Mouse (Mus musculus): Measurements from ENCODE around the gene Pnma1. TPM values are rescaled to one million over a fixed set of nuclear protein-coding genes. Genes with fewer than 3 reads are reported as not detected.

Pnma1 gene
- total and polyA plus RNA-seq, 2 experiments from 2014 or later: 12.0 to 13.9 TPM

DNA sequence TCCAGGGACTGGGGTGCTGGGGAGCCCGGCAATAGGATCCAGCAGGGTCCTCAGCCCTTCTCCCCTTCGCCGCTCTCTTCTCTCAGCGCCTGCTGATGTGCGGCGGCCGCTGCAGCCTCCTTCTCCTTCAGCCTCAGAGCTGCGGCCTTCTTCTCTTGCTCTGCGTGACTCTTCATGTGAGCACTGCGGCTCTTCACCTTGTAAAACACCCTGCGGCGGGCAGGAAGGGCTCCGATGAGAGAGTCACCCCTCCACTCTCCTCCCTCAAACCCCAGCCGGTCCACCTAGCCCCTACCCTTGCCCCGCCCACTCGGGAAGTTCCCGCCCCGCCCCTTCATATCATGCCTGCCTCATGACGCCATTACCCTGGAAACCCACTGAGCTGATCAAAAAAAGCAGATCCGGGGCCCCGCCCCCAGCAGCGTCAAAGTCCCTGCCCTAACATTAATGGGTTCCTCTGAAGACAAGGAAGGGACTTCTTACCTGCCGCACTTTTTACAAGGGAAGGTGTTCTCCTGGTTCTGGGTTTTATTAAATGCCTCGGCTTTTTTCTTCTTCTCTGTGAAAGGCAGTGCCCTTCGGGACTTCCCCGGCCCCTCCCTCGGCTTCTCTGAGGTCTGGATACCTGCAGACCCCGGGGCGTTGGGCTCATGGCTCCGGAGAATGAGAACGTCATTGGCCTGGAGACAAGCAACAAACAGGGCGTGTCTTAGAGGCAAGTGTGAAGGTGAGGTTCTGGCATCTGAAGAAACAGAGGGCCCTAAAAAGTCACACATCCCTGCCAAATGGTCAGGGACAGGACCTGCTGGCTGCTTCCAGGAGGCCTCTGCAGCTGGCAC is 4.3 kb upstream of the Pnma1 start:
- H3K4me3 ChIP-seq (ENCODE audit: low read depth, low read length): no peak overlapping the region
- H3K27ac ChIP-seq (ENCODE audit: low read depth, low read length): no peak overlapping the region
- peaks cover 34% of the 10 kb centered on the region; the same call in 1 of the 2 replicates for H3K36me3 ChIP-seq (ENCODE audit: insufficient read depth)
- no peak for DNase-seq
- no peaks in the 10 kb centered on the region for H3K27me3 ChIP-seq (ENCODE audit: insufficient read depth, low read length)
- no peaks in the 10 kb centered on the region for H3K9me3 ChIP-seq (ENCODE audit: low read length)
- no peak overlapping the region for H3K4me2 ChIP-seq (ENCODE audit: low read depth)
- 73% methylated on average over 32 of the region's 32 CpGs for WGBS
- no peak for ATAC-seq
- no peaks in the 10 kb centered on the region for H3K4me1 ChIP-seq (ENCODE audit: insufficient read depth)
- no peak for TF ChIP-seq CTCF (IDR thresholded peaks at IDR 0.05; ENCODE audit: low read depth)
- H3K9ac ChIP-seq: no peak overlapping the region

DNA sequence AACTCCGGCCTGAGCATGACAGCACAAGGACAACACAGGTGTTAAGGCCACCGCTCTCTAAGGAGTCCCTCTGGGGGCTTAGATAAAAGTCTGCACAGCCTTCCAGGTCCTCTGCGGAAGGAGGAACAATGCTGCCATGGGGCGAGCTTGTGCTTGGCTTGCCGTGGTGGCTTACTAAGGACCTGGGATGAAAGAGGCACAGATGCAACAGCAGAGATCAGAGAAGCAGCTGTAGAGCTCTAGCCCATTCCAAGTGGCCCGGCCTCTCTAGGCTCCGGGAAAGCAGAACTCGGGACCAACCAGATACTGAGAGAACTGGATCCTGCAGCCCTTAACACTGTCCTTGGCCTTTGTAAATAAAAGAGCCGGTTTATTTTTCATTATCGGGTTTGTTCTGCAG is 3.6 kb upstream of the Pnma1 start:
- Histone ChIP-seq H3K9ac (no peak overlapping the region), H3K4me3 (ENCODE audit: low read depth, low read length) (no peak overlapping the region), H3K9me3 (ENCODE audit: low read length) (no peaks in the 10 kb centered on the region), H3K4me1 (ENCODE audit: insufficient read depth) (no peaks in the 10 kb centered on the region), H3K27me3 (ENCODE audit: insufficient read depth, low read length) (no peaks in the 10 kb centered on the region), H3K4me2 (ENCODE audit: low read depth) (no peak overlapping the region), H3K27ac (ENCODE audit: low read depth, low read length) (no peak overlapping the region), H3K36me3 (ENCODE audit: insufficient read depth) (peaks cover 31% of the 10 kb centered on the region; the same call in 1 of the 2 replicates)
- no peak for DNase-seq
- ATAC-seq: no peak
- TF ChIP-seq CTCF (IDR thresholded peaks at IDR 0.05; ENCODE audit: low read depth): no peak
- 87% methylated on average over 10 of the region's 10 CpGs for WGBS

GRCm38 (mm10) chr12:84150976-84151375 is 2.7 kb upstream of the Pnma1 start:
- DNase-seq (no peak), ATAC-seq (no peak)
- Histone ChIP-seq H3K27me3 (ENCODE audit: insufficient read depth, low read length) (no peaks in the 10 kb centered on the region), H3K36me3 (ENCODE audit: insufficient read depth) (peaks cover 24% of the 10 kb centered on the region; the same call in 1 of the 2 replicates), H3K4me2 (ENCODE audit: low read depth) (no peak overlapping the region), H3K27ac (ENCODE audit: low read depth, low read length) (no peak overlapping the region), H3K9me3 (ENCODE audit: low read length) (no peaks in the 10 kb centered on the region), H3K9ac (no peak overlapping the region), H3K4me1 (ENCODE audit: insufficient read depth) (no peaks in the 10 kb centered on the region), H3K4me3 (ENCODE audit: low read depth, low read length) (no peak overlapping the region)
- no peak for TF ChIP-seq CTCF (IDR thresholded peaks at IDR 0.05; ENCODE audit: low read depth)
- WGBS: 67% methylated on average over 6 of the region's 6 CpGs

GRCm38 (mm10) chr12:84149971-84150370 is 1.7 kb upstream of the Pnma1 start:
- Histone ChIP-seq H3K36me3 (ENCODE audit: insufficient read depth) (peaks cover 15% of the 10 kb centered on the region; the same call in 1 of the 2 replicates), H3K27ac (ENCODE audit: low read depth, low read length) (0 out of 2 replicates have a peak overlapping the region, but pooled peaks have one; percentile 29), H3K4me1 (ENCODE audit: insufficient read depth) (no peaks in the 10 kb centered on the region), H3K4me2 (ENCODE audit: low read depth) (no peak overlapping the region), H3K27me3 (ENCODE audit: insufficient read depth, low read length) (no peaks in the 10 kb centered on the region), H3K4me3 (ENCODE audit: low read depth, low read length) (no peak overlapping the region), H3K9ac (no peak overlapping the region), H3K9me3 (ENCODE audit: low read length) (no peaks in the 10 kb centered on the region)
- ATAC-seq: no peak
- no peak for TF ChIP-seq CTCF (IDR thresholded peaks at IDR 0.05; ENCODE audit: low read depth)
- DNase-seq: no peak
- 71% methylated on average over 15 of the region's 15 CpGs for WGBS

DNA sequence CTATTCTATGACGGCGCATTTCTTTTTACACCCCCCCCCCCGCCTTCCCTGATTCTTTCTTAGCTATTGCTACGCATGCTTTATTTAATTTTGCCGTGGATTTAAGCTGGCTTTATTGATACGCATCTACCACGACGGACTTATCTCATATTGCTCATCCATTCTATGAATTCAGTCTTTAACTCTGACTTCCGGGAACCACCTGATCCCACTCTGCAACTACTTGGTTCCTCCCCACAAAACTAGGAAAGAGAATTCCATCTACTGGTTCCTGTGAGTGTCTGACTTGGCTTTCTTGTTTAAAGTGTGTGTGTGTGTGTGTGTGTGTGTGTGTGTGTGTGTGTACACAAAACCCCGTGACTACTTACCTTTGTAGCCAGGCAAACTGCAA is 328 bp upstream of the Pnma1 start:
- Histone ChIP-seq H3K27ac (ENCODE audit: low read depth, low read length) (peak overlapping the region; percentile 88), H3K4me2 (ENCODE audit: low read depth) (peak overlapping the region; percentile 88), H3K4me3 (ENCODE audit: low read depth, low read length) (peak overlapping the region; percentile 69), H3K9me3 (ENCODE audit: low read length) (no peaks in the 10 kb centered on the region), H3K9ac (peak overlapping the region; percentile 80; the same call in 1 of the 2 replicates), H3K36me3 (ENCODE audit: insufficient read depth) (peaks cover 14% of the 10 kb centered on the region; the same call in 1 of the 2 replicates), H3K4me1 (ENCODE audit: insufficient read depth) (no peaks in the 10 kb centered on the region), H3K27me3 (ENCODE audit: insufficient read depth, low read length) (no peaks in the 10 kb centered on the region)
- WGBS: under 1% methylated on average over 10 of the region's 10 CpGs
- peak; percentile 65 for ATAC-seq
- no peak for DNase-seq
- no peak for TF ChIP-seq CTCF (IDR thresholded peaks at IDR 0.05; ENCODE audit: low read depth)

GRCm38 (mm10) chr12:84142281-84143050 is 5.8 kb downstream of the Pnma1 start:
- peaks cover 10% of the 10 kb centered on the region for H3K36me3 ChIP-seq (ENCODE audit: insufficient read depth)
- H3K27ac ChIP-seq (ENCODE audit: low read depth, low read length): no peak overlapping the region
- no peak overlapping the region for H3K9ac ChIP-seq
- H3K4me3 ChIP-seq (ENCODE audit: low read depth, low read length): no peak overlapping the region
- no peak for TF ChIP-seq CTCF (IDR thresholded peaks at IDR 0.05; ENCODE audit: low read depth)
- ATAC-seq (no peak), DNase-seq (no peak)
- no peaks in the 10 kb centered on the region for H3K9me3 ChIP-seq (ENCODE audit: low read length)
- no peaks in the 10 kb centered on the region for H3K4me1 ChIP-seq (ENCODE audit: insufficient read depth)
- 65% methylated on average over 14 of the region's 14 CpGs for WGBS
- no peak overlapping the region for H3K4me2 ChIP-seq (ENCODE audit: low read depth)
- no peaks in the 10 kb centered on the region for H3K27me3 ChIP-seq (ENCODE audit: insufficient read depth, low read length)

GRCm38 (mm10) chr12:84141271-84141670 is 7.0 kb downstream of the Pnma1 start:
- Histone ChIP-seq H3K4me3 (ENCODE audit: low read depth, low read length) (no peak overlapping the region), H3K4me2 (ENCODE audit: low read depth) (no peak overlapping the region), H3K4me1 (ENCODE audit: insufficient read depth) (no peaks in the 10 kb centered on the region), H3K9ac (no peak overlapping the region), H3K27ac (ENCODE audit: low read depth, low read length) (no peak overlapping the region), H3K36me3 (ENCODE audit: insufficient read depth) (peaks cover 22% of the 10 kb centered on the region), H3K27me3 (ENCODE audit: insufficient read depth, low read length) (no peaks in the 10 kb centered on the region), H3K9me3 (ENCODE audit: low read length) (no peaks in the 10 kb centered on the region)
- 85% methylated on average over 4 of the region's 4 CpGs for WGBS
- DNase-seq (no peak), ATAC-seq (no peak)
- no peak for TF ChIP-seq CTCF (IDR thresholded peaks at IDR 0.05; ENCODE audit: low read depth)
